Mouse (Mus musculus) spleen, adult 2 months (tissue): Measurements from ENCODE around the gene Rora.

Source experiments
- CTCF ChIP-seq: fragments of 200-500 bp; IDR thresholded peaks from 2 replicates; pipeline ENCODE4 v1.5.1; 2011; ENCODE audit warnings: mild to moderate bottlenecking, inconsistent platforms; ENCODE audit not compliant: insufficient read depth, insufficient read length, insufficient replicate concordance; ENCODE audit errors: extremely low read depth
- POLR2A ChIP-seq: fragments of 200-500 bp; IDR thresholded peaks from 2 replicates; pipeline ENCODE4 v1.6.1; 2011; ENCODE audit warnings: low read depth, low read length, inconsistent platforms

- TF ChIP-seq CTCF, result no peak
- no peak for TF ChIP-seq POLR2A
These were observed 571.3 kb downstream of the Rora start for GRCm38 (mm10) chr9:69224841-69225240.
